Mouse (Mus musculus) neural tube, embryonic 13.5 days (tissue): ENCODE data around the gene Cycs. TPM values are rescaled to one million over a fixed set of nuclear protein-coding genes. Genes with fewer than 3 reads are reported as not detected.
A peak's percentile ranks its signal among the peaks of the same experiment; 100 is the strongest.

Experiments
- ATAC-seq: fragments of 200-750 bp; cut with Nextera tagmentation; 2 replicates; pipeline ENCODE4 v1.8.0; 2017; ENCODE audit warnings: low read depth, mild to moderate bottlenecking, moderate TSS enrichment, moderate library complexity
- H3K27ac ChIP-seq: fragments of 300-500 bp; sonication (generic); replicated peaks from 2 replicates; pipeline ENCODE4 v1.5.1; 2015; ENCODE audit warnings: moderate library complexity, mild to moderate bottlenecking, inconsistent platforms
- H3K27me3 ChIP-seq: fragments of 300-500 bp; sonication (generic); 2 replicates; pipeline ENCODE4 v1.6.1; 2015; ENCODE audit warnings: mild to moderate bottlenecking, inconsistent platforms
- H3K36me3 ChIP-seq: fragments of 300-500 bp; sonication (generic); 2 replicates; pipeline ENCODE4 v1.6.1; 2015; ENCODE audit warnings: mild to moderate bottlenecking, inconsistent platforms
- H3K4me1 ChIP-seq: fragments of 300-500 bp; sonication (generic); replicated peaks from 2 replicates; pipeline ENCODE4 v1.6.1; 2015; ENCODE audit warnings: inconsistent platforms
- H3K4me2 ChIP-seq: fragments of 300-500 bp; sonication (generic); 2 replicates; pipeline ENCODE4 v1.6.1; 2015; ENCODE audit warnings: inconsistent platforms, mild to moderate bottlenecking, moderate library complexity
- H3K4me3 ChIP-seq: fragments of 300-500 bp; sonication (generic); 2 replicates; pipeline ENCODE4 v1.5.1; 2015; ENCODE audit warnings: mild to moderate bottlenecking, inconsistent platforms
- H3K9ac ChIP-seq: fragments of 300-500 bp; sonication (generic); 2 replicates; pipeline ENCODE4 v1.6.1; 2015; ENCODE audit warnings: moderate library complexity, mild to moderate bottlenecking, inconsistent platforms
- H3K9me3 ChIP-seq: fragments of 300-500 bp; sonication (generic); 2 replicates; pipeline ENCODE4 v1.6.1; 2016; ENCODE audit warnings: inconsistent platforms
- WGBS: fragments of 180-500 bp; shearing (Covaris S2); methylation state at CpG from one replicate; pipeline ENCODE4 v1.1.7; 2015; 5-methylcytosine and 5-hydroxymethylcytosine counted together
- polyA plus RNA-seq: library from polyadenylated mRNA; unstranded; fragments of >200 nt; fragmentation: Nextera tagmentation; extraction: Ambion mirVana; gene quantifications from 2 replicates; pipeline ENCODE4 v1.2.1, GENCODE M21; 2015

Cycs gene
- 87.9 and 88.2 TPM in 2 replicates for polyA plus RNA-seq

GRCm38 (mm10) chr6:50566141-50566996 lies at the start of gene Cycs:
Cycs (minus strand) TSS chr6:50566538.
- Histone ChIP-seq H3K4me1 (peaks cover 14% of the 10 kb centered on the region), H3K27me3 (no peaks in the 10 kb centered on the region), H3K4me2 (peak within 1 kb of the TSS; percentile 75), H3K36me3 (peaks cover 14% of the 10 kb centered on the region), H3K9me3 (no peaks in the 10 kb centered on the region), H3K9ac (peak within 1 kb of the TSS; percentile 90), H3K27ac (peak within 1 kb of the TSS; percentile 84), H3K4me3 (peak within 1 kb of the TSS; percentile 82)
- peak; percentile 98 for ATAC-seq
- under 1% methylated on average over 78 of the region's 78 CpGs for WGBS

GRCm38 (mm10) chr6:50601620-50602019 lies 35.3 kb upstream of the Cycs start:
- ATAC-seq, result no peak
- Histone ChIP-seq H3K36me3 (no peaks in the 10 kb centered on the region), H3K4me2 (no peak overlapping the region), H3K27me3 (no peaks in the 10 kb centered on the region), H3K4me1 (peaks cover 21% of the 10 kb centered on the region), H3K4me3 (no peak overlapping the region), H3K9me3 (no peaks in the 10 kb centered on the region), H3K27ac (no peak overlapping the region), H3K9ac (no peak overlapping the region)
- WGBS, result 35% methylated on average over 4 of the region's 4 CpGs

- H3K4me1 ChIP-seq, result peaks cover 28% of the 10 kb centered on the region
- no peak overlapping the region for H3K4me2 ChIP-seq
- no peak overlapping the region for H3K9ac ChIP-seq
- H3K27ac ChIP-seq, result no peak overlapping the region
- H3K9me3 ChIP-seq, result no peaks in the 10 kb centered on the region
- H3K4me3 ChIP-seq, result no peak overlapping the region
- WGBS, result 46% methylated on average over 5 of the region's 5 CpGs
- H3K36me3 ChIP-seq, result no peaks in the 10 kb centered on the region
- no peaks in the 10 kb centered on the region for H3K27me3 ChIP-seq
- ATAC-seq, result no peak
Observed at GRCm38 (mm10) chr6:50598560-50598959, 32.2 kb upstream of the Cycs start.

- no peaks in the 10 kb centered on the region for H3K9me3 ChIP-seq
- H3K27me3 ChIP-seq, result no peaks in the 10 kb centered on the region
- H3K27ac ChIP-seq, result peak within 1 kb of the TSS; percentile 62
- ATAC-seq, result peak; percentile 93
- no peaks in the 10 kb centered on the region for H3K36me3 ChIP-seq
- H3K4me2 ChIP-seq, result peak within 1 kb of the TSS; percentile 97
- peaks cover 28% of the 10 kb centered on the region for H3K4me1 ChIP-seq
- peak within 1 kb of the TSS; percentile 81 for H3K9ac ChIP-seq
- WGBS, result under 1% methylated on average over 55 of the region's 62 CpGs
- H3K4me3 ChIP-seq, result peak within 1 kb of the TSS; percentile 60
Observed at GRCm38 (mm10) chr6:50596301-50597211, 30.2 kb upstream of the Cycs start, which contains the start of gene 4921507P07Rik. 4921507P07Rik (minus strand) TSS chr6:50596632.

- no peak overlapping the region for H3K4me2 ChIP-seq
- H3K36me3 ChIP-seq, result no peaks in the 10 kb centered on the region
- H3K4me3 ChIP-seq, result no peak overlapping the region
- WGBS, result 81% methylated on average over 2 of the region's 2 CpGs
- no peak for ATAC-seq
- peaks cover 28% of the 10 kb centered on the region for H3K4me1 ChIP-seq
- H3K27ac ChIP-seq, result no peak overlapping the region
- no peaks in the 10 kb centered on the region for H3K27me3 ChIP-seq
- no peak overlapping the region for H3K9ac ChIP-seq
- H3K9me3 ChIP-seq, result no peaks in the 10 kb centered on the region
Observed at GRCm38 (mm10) chr6:50594372-50594771, 28.0 kb upstream of the Cycs start.

GRCm38 (mm10) chr6:50593334-50593845 lies 27.1 kb upstream of the Cycs start:
- Histone ChIP-seq H3K4me1 (peaks cover 21% of the 10 kb centered on the region), H3K4me2 (no peak overlapping the region), H3K9me3 (no peaks in the 10 kb centered on the region), H3K27ac (no peak overlapping the region), H3K9ac (no peak overlapping the region), H3K4me3 (no peak overlapping the region), H3K27me3 (no peaks in the 10 kb centered on the region), H3K36me3 (no peaks in the 10 kb centered on the region)
- WGBS, result 68% methylated on average over 10 of the region's 10 CpGs
- no peak for ATAC-seq

GRCm38 (mm10) chr6:50590234-50590633 lies 23.9 kb upstream of the Cycs start:
- H3K4me2 ChIP-seq, result no peak overlapping the region
- no peaks in the 10 kb centered on the region for H3K9me3 ChIP-seq
- ATAC-seq, result no peak
- no peaks in the 10 kb centered on the region for H3K36me3 ChIP-seq
- no peak overlapping the region for H3K27ac ChIP-seq
- H3K4me1 ChIP-seq, result peaks cover 5% of the 10 kb centered on the region; the same call in 1 of the 2 replicates
- no peak overlapping the region for H3K9ac ChIP-seq
- WGBS, result 92% methylated on average over 3 of the region's 3 CpGs
- no peaks in the 10 kb centered on the region for H3K27me3 ChIP-seq
- H3K4me3 ChIP-seq, result no peak overlapping the region

- H3K27ac ChIP-seq, result no peak overlapping the region
- peaks cover 5% of the 10 kb centered on the region; the same call in 1 of the 2 replicates for H3K4me1 ChIP-seq
- WGBS, result 88% methylated on average over 1 of the region's 1 CpGs
- no peak overlapping the region for H3K4me3 ChIP-seq
- no peaks in the 10 kb centered on the region for H3K9me3 ChIP-seq
- H3K9ac ChIP-seq, result no peak overlapping the region
- H3K4me2 ChIP-seq, result no peak overlapping the region
- ATAC-seq, result no peak
- H3K27me3 ChIP-seq, result no peaks in the 10 kb centered on the region
- H3K36me3 ChIP-seq, result no peaks in the 10 kb centered on the region
Observed at GRCm38 (mm10) chr6:50588251-50588650, 21.9 kb upstream of the Cycs start.

GRCm38 (mm10) chr6:50587412-50587811 lies 21.1 kb upstream of the Cycs start:
- 89% methylated on average over 2 of the region's 2 CpGs for WGBS
- ATAC-seq, result no peak
- Histone ChIP-seq H3K4me1 (peaks cover 5% of the 10 kb centered on the region; the same call in 1 of the 2 replicates), H3K36me3 (no peaks in the 10 kb centered on the region), H3K4me2 (no peak overlapping the region), H3K9ac (no peak overlapping the region), H3K27me3 (no peaks in the 10 kb centered on the region), H3K4me3 (no peak overlapping the region), H3K9me3 (no peaks in the 10 kb centered on the region), H3K27ac (no peak overlapping the region)

- 59% methylated on average over 5 of the region's 5 CpGs for WGBS
- H3K36me3 ChIP-seq, result no peaks in the 10 kb centered on the region
- peaks cover 5% of the 10 kb centered on the region; the same call in 1 of the 2 replicates for H3K4me1 ChIP-seq
- no peak overlapping the region for H3K4me2 ChIP-seq
- no peak overlapping the region for H3K27ac ChIP-seq
- H3K4me3 ChIP-seq, result no peak overlapping the region
- H3K9ac ChIP-seq, result no peak overlapping the region
- no peaks in the 10 kb centered on the region for H3K27me3 ChIP-seq
- H3K9me3 ChIP-seq, result no peaks in the 10 kb centered on the region
- ATAC-seq, result no peak
Observed at GRCm38 (mm10) chr6:50586316-50586715, 20.0 kb upstream of the Cycs start.

GRCm38 (mm10) chr6:50585733-50586132 lies 19.4 kb upstream of the Cycs start:
- ATAC-seq, result no peak
- Histone ChIP-seq H3K4me2 (no peak overlapping the region), H3K9ac (no peak overlapping the region), H3K4me3 (no peak overlapping the region), H3K36me3 (no peaks in the 10 kb centered on the region), H3K27ac (no peak overlapping the region), H3K27me3 (no peaks in the 10 kb centered on the region), H3K4me1 (peaks cover 5% of the 10 kb centered on the region; the same call in 1 of the 2 replicates), H3K9me3 (no peaks in the 10 kb centered on the region)
- WGBS, result 78% methylated on average over 7 of the region's 7 CpGs

GRCm38 (mm10) chr6:50571661-50572060 lies 5.3 kb upstream of the Cycs start:
- WGBS, result 88% methylated on average over 1 of the region's 1 CpGs
- Histone ChIP-seq H3K36me3 (no peaks in the 10 kb centered on the region), H3K9me3 (no peaks in the 10 kb centered on the region), H3K4me2 (no peak overlapping the region), H3K4me3 (no peak overlapping the region), H3K9ac (no peak overlapping the region), H3K4me1 (peaks cover 8% of the 10 kb centered on the region), H3K27ac (no peak overlapping the region), H3K27me3 (no peaks in the 10 kb centered on the region)
- ATAC-seq, result no peak
